Mouse (Mus musculus) left cerebral cortex, adult 2 months (tissue): ENCODE data around the gene Nod1. TPM values are rescaled to one million over a fixed set of nuclear protein-coding genes. Genes with fewer than 3 reads are reported as not detected.

Experiments
- DNase-seq, 2 experiments: peaks; one replicate each; pipeline ENCODE4 v3.0.0; 2021 to 2022; ENCODE audit warnings: low spot score in 2 of 2, mixed read lengths in 1 of 2; ENCODE audit errors: extremely low spot score in 1 of 2
- H3K27ac ChIP-seq: fragments of 200-600 bp; 2 replicates; pipeline ENCODE4 v1.8.1; 2022
- H3K4me3 ChIP-seq: fragments of 200-600 bp; 2 replicates; pipeline ENCODE4 v1.8.1; 2022
- CTCF ChIP-seq: fragments of 200-600 bp; IDR thresholded peaks from 2 replicates; pipeline ENCODE4 v1.8.1; 2022; ENCODE audit warnings: antibody characterized with exemption, mild to moderate bottlenecking, moderate library complexity
- intact Hi-C: fragments of 180-260 bp; cut with DNase I; formaldehyde crosslinking; loops from one replicate; pipeline ENCODE4 v1.15.1; 2025
- total RNA-seq, 2 experiments: library from RNA; stranded (reverse); gene quantifications; 2 replicates each; pipeline ENCODE4 v1.2.3; 2021

The Nod1 gene
- total RNA-seq, 2 experiments from 2014 or later, result 3.4 to 4.3 TPM

DNA sequence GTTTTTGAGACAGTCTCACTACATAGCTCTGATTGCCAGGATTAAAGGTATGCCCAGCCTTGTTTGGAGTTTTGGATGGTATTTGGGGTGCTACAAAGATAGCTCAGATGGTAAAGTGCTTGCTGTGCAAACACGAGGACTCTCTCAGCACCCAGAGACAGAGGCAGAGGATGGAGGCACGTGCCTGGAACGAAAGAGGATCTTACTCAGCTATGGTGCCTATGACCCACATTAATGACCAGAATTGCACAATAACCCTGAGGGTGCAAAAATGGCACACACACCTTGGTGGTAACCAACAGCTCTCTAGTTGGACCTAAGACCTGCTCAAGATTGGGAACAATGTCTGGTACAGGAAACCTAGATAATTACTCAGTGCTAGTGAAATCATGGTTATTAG, 19.9 kb downstream of the Nod1 start:
- Histone ChIP-seq H3K4me3 (no peak overlapping the region), H3K27ac (no peak overlapping the region)
- intact Hi-C loops, result no loop called here
- no peak for TF ChIP-seq CTCF
- no peak for DNase-seq

DNA sequence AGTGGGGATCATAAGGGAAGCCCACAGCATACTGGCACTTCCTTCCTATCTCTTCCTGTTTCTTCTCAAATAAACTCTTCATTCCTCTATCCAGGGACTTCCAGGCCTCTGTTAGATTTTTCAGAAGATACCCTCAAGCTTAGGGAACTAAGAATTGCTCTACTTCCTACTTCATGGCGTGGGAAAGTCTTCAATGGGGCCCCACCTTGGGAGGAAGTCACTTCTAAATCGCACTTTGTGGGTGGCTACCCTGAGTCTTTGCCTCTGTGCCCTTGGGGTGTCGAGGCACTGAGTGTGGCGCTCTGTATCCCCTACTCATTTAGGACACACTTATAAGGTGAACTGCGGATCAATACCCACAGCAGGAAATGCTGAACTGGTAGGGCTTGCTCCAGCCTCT, 23.7 kb downstream of the Nod1 start:
- Histone ChIP-seq H3K4me3 (no peak overlapping the region), H3K27ac (no peak overlapping the region)
- intact Hi-C loops, result no loop called here
- no peak for DNase-seq
- no peak for TF ChIP-seq CTCF

DNA sequence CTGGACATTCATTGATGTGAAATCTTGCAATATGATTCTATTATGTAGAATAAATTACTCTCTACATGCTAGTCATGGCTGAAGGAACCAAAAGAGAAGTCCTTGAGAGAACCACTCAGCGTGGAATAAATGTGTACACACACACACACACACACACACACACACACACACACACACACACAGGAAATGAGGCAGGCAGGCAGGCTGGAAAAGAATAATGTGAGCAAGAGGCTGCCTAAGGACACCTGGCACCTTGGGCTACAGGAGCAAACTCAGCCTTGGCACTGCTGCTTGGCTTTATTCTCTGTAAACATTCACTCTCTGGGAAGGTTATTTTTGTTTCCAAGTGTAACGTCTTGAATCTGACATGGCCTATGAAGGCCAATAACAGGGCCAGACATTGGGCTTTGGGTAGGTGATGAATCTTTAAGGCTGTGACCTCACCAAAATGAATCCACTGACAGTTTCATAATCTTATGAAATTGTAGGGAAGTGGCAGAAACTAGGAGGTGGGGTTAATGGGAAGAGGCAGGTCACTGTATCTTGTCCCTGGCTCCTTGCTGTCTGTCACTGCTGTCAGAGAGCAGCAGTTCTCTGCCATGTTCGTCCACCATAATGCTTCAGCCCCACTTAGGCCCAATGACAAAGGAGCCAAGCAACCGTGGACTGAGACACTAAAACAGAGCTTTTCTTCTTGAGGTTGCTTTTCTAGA, 26.0 kb downstream of the Nod1 start:
- Histone ChIP-seq H3K27ac (no peak overlapping the region), H3K4me3 (no peak overlapping the region)
- no peak for TF ChIP-seq CTCF
- no peak for DNase-seq
- intact Hi-C loops, result no loop called here

DNA sequence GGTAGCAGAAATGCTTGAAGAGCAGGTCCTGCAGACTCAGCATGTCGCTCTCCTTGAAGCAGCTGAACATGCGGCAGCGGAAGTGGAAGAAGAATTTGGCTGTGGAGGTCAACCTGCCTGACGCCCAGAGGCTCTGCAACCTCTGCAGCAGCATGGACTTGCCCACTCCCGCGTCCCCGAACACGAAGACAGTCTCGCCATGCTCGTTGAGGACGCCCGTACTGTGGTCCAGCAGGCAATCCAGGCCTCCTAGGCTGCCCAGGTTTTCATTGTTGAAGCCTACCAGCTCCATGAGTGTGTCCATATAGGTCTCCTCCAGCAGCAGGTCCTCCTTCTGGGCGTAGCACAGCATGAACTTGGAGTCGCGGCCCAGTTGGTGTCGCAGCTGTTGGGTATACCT, 27.9 kb downstream of the Nod1 start:
- intact Hi-C loops, result no loop called here
- Histone ChIP-seq H3K27ac (no peak overlapping the region), H3K4me3 (no peak overlapping the region)
- DNase-seq, result no peak
- no peak for TF ChIP-seq CTCF

DNA sequence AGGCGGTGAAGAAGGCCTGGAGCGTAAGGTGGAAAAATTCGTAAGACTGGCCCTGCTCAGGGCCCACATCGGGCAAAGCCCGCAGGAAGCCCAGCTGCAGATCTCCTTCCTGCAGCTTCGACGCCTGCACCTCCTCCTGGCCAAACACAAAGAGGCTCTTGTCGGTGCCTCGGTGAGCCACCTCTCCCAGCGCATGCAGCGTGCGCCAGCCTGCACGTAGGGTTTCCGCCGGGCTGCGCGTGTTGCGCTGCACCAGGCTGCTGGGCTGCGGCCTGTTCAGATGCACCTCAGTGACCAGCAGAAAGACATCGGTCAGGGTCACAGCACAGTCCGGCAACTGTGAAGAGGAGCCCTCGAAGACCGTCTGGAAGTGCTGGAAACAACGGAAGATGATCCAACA, 28.7 kb downstream of the Nod1 start:
- no peak for TF ChIP-seq CTCF
- H3K27ac ChIP-seq, result no peak overlapping the region
- intact Hi-C loops, result no loop called here
- no peak for DNase-seq
- no peak overlapping the region for H3K4me3 ChIP-seq

DNA sequence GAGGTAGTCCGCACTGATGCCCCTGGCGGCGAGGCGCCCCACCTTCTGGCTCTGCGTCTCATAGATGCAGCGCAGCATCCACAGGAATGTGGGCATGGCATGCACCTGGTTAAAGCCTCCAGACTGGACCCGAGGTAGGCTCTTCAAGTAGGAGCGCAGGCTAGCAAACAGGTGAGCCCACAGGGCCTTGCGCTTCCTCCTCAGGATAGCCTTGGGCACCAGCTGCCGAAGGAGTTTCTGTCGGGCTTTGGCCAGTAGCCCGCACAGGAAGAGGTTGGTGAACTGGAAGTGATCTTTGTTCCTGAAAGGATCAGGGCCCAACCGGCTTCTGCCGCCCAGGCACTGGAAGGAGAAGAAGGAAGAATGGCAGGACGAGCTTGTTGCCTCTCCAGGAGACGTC, 29.1 kb downstream of the Nod1 start:
- Histone ChIP-seq H3K4me3 (no peak overlapping the region), H3K27ac (no peak overlapping the region)
- intact Hi-C loops, result no loop called here
- no peak for DNase-seq
- no peak for TF ChIP-seq CTCF

DNA sequence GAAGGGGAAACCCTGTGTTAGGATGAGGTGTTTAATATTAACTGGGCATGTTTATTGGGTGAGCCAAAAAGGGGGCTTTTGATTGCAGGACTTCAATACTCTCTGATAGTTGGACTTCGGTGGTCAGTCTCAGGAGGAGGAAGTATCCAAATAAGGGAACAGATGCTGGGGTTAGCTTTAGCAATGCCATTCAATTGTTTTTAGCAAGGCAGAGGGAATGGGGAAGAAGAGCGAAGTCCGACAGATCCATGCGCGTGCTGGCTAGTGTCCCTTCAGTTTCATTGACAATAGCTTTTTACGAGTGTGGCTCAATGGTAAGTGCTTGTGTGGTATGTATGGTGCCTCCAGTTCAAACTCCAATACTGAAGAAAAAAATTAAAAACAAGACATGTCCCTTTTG, 31.3 kb downstream of the Nod1 start:
- H3K4me3 ChIP-seq, result no peak overlapping the region
- intact Hi-C loops, result no loop called here
- no peak for TF ChIP-seq CTCF
- DNase-seq, result no peak
- no peak overlapping the region for H3K27ac ChIP-seq

DNA sequence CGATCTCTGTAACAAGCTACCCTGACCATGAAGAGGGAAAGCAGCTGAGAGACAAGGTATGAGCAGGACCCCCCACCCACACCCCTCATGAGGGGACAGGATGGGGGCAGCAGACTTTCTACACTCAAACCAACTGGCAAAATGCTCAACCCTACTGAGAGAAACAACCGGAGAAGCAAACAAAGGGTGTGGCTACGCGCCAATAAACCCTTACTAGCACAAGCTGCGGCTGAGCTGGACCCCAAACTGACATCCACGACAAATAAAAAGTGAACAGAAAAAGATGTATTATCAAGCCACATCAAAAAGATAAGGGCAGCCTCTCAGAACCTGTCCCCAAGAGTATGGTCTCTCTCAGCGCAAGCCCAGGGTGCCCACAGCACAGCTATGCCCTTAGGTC, 32.3 kb downstream of the Nod1 start:
- intact Hi-C loops, result no loop called here

DNA sequence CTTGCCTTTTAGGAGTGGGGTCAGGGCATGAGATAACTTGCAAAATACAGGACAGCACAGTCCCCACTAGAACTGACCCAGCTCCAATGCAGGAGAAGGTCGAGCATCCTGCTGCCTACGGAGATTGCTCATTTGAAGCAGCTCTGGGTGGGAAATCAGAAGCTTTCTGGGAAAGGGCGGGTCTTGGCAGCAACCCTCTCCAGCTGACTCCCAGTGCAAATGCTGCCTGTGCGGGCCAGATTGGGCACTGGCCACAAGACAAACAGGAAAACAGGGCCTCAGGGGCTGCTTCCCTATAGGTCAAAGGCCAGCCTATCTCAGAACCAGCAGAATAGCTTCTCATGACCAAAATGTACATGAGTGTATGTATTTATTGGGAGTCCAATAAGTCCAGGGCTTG, 32.8 kb downstream of the Nod1 start:
- intact Hi-C loops, result no loop called here
- no peak overlapping the region for H3K4me3 ChIP-seq
- TF ChIP-seq CTCF, result no peak

More for the DNA sequence above, 32.3 kb downstream of the Nod1 start:
- no peak for DNase-seq
- H3K27ac ChIP-seq, result no peak overlapping the region
- no peak for TF ChIP-seq CTCF
- no peak overlapping the region for H3K4me3 ChIP-seq

DNA sequence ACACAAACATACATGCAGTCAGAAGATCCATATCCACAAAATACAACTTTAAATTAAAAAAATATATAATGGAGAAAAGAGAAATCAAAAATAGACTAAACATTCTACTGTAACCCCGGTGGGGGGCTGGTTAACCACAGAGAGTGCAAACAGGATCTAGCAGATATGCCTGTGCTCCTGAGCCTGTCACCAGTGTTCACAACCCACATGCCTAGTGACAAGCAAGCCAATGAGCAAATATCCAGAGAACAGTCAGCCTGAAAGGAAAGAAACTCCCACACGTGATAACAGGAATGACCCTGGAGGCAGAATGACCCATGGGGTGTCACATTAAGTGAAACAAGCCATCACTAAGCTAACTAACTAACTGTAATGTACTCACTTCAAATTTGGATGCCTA, 35.9 kb downstream of the Nod1 start:
- intact Hi-C loops, result no loop called here
- DNase-seq, result no peak
- Histone ChIP-seq H3K27ac (no peak overlapping the region), H3K4me3 (no peak overlapping the region)
- no peak for TF ChIP-seq CTCF

More for the DNA sequence above, 32.8 kb downstream of the Nod1 start:
- H3K27ac ChIP-seq, result no peak overlapping the region
- DNase-seq, result no peak

DNA sequence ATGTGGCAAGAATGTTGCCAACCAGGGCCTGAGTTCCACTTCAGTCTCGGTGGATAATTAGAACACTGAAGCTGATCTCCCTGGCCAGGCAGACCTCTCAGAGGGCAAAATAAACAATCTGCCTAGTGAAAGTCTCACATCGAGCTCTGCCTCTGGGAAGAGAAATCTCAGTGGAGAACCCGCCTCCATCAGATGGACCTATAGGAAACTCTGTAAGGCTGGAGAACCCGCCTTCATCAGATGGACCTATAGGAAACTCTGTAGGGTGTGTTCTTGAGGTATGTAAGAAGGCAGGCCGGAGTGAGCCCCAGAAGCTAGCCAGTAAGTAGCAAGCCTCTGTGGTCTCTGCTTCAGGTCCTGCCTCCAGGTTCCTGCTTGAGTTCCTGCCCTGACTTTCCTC, 37.5 kb downstream of the Nod1 start:
- intact Hi-C loops, result no loop called here
- TF ChIP-seq CTCF, result no peak
- no peak overlapping the region for H3K27ac ChIP-seq
- H3K4me3 ChIP-seq, result no peak overlapping the region
- no peak for DNase-seq

DNA sequence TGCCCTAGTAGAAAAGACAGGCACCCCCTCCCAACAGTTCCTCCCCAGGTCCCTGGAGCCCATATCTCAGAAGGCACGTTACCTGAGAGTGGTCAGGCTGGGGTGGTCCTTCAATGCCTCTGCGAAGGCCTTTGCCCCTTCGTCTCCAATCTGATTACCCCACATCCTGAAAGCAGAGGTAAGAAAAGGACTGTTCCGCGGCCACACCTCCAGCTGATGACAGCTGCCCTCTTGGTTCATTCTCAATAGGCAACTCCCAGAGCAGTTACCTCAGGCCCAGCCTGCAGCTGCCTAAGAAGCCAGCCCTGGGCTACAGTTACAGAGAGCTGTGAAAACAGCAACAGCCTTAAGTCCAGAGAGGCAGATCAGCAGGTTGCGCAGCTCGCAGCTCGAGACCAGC, 38.1 kb downstream of the Nod1 start:
- Histone ChIP-seq H3K4me3 (no peak overlapping the region), H3K27ac (no peak overlapping the region)
- intact Hi-C loops, result no loop called here
- no peak for DNase-seq
- TF ChIP-seq CTCF, result no peak

DNA sequence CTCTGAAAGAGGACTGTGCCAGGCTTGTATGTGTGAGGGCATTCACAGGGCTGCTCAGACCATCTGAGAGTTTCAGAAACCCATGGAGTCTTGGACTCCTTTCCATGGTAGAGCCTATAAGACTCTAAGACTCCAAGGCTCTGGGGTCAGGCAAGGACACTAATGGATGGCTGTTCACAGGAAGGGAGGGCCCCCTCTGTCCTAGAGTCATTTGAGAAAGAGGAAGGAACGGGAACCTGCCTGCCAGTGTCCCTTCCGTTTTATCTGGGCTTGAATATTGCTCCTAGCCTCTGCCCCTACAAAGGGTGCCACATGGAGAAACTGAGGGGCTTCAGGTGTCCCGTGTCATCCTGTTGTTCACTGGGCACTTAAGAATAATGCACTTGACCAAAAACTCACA, 38.5 kb downstream of the Nod1 start:
- Histone ChIP-seq H3K27ac (no peak overlapping the region), H3K4me3 (no peak overlapping the region)
- intact Hi-C loops, result no loop called here
- TF ChIP-seq CTCF, result no peak
- no peak for DNase-seq
